Mouse (Mus musculus): Measurements from ENCODE around the gene Rasgrf1.
"Not testable (repeated sequence)": the region's sequence is repeated elsewhere in the genome, so short reads cannot be mapped to it uniquely, and the experiment has no call there.

DNA sequence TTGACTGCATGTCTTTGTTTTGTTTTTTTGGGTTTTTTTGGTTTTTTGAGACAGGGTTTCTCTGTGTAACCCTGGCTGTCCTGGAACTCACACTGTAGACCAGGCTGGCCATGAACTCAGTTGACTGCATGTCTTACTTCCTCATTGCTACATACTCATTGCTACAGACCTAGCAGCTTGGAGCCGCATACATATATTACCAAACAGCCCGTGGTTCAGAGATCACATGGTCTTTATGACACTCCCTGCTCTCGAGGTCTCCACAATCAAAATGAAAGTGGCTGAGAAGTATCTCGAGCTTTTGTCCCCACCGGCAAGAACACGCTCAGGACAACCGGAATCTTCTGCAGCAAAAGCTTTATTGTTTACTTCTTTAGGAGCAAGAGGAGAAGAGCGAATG, 133.2 kb downstream of the Rasgrf1 start:
- not testable (repeated sequence) for TF ChIP-seq EP300 (IDR thresholded peaks at IDR 0.05; ENCODE audit: insufficient read depth, low read depth, low read length); CTCF (IDR thresholded peaks at IDR 0.05; ENCODE audit: low read depth, low read length)

Data from ES-Bruce4 (cell line).